Mouse (Mus musculus): Measurements from ENCODE around the gene Phf11c. TPM values are rescaled to one million over a fixed set of nuclear protein-coding genes. Genes with fewer than 3 reads are reported as not detected.

Phf11c gene
- 6.3 TPM for polyA plus RNA-seq (2017; shearing (Covaris generic))

DNA sequence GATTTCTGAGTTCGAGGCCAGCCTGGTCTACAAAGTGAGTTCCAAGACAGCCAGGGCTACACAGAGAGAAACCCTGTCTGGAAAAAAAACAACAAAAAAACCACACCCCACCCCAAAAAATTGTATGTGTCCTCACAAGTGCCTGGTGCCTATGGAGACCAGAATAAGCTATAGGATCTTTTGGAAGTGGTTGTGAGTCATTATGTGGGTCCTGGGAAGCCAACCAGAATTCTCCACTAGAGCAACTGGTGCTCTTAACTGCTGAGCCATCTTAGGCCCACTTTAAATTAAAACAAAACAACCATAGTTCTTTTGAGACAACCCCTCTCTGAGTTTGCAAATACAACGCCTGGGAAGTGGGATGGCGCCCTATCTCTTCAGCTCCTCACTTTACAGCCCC is at the start of gene Phf11c:
TSS of gene Phf11c (minus strand) at position 101 of the 400 bp plus-strand sequence.

DNA sequence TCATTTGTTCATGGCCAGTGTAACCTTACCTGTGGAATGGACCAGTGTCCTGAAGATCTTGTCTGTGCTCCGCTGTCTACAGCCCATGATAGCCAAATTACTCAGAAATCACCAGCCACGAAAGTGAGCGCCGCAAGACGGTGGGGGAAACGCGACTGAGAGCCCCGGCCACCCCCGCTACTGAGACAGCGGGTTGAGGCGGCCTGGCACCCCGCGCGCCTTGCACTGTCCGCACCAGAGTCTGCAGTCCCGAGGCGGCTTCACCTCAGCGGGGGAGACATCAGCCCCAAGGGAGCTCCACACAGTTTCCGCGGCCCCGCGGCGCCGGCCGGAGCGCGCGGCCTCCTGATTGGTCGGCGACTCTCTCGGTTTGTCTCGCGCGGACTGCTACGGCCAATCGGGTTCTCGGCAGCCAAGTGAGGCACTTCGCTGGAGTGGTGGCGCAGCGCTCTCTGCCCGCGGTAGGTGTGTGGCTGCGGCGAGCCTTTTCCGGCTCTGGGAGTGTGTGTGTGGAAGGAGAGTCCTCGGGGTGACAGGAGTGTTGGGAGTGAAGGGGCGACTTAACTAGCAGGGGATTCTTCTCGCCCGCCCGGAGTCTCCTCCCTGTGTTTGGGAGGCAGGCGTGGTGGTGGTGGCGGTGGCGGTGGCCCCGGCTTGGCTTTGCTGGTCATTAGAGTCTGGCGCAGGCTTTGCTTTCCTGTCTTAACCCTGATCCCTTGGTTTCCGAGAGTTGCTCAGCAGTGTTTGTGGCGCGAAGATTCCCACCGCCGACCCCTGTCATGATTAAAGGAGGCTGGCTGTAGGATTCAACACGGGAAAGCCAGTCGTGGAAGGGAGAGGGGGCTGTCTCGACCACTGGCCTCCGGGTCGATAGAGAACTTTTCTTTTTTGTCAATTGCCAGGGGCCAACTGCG is 45.6 kb upstream of the Phf11c start, which contains the start of the genes Setdb2 and Cab39l:
TSS of gene Setdb2 (minus strand) at position 327 of the 914 bp plus-strand sequence.
TSS of gene Cab39l (plus strand) at position 415 of the 914 bp plus-strand sequence.

DNA sequence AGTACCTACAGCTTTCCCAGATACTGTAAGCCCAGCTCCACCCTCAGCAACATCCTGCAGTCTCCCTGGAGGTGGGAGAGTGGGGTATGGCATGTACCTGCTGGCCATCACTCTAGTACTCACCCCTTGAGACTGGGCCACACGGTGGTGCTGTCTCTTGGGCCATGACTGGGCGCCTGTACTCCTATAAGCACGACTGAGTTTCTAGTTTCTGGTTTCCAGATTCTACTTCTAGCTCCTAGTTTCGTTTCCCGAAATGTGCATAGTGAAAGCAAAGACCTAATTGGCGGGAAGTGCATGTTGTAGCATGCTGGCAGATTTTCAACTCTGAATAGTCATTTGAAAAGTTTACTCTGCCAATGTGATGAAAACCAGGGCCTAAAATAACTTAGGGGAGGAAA is 29.9 kb downstream of the Phf11c start, which contains the start of gene Phf11d:
TSS of gene Phf11d (minus strand) at position 227 of the 401 bp plus-strand sequence.

DNA sequence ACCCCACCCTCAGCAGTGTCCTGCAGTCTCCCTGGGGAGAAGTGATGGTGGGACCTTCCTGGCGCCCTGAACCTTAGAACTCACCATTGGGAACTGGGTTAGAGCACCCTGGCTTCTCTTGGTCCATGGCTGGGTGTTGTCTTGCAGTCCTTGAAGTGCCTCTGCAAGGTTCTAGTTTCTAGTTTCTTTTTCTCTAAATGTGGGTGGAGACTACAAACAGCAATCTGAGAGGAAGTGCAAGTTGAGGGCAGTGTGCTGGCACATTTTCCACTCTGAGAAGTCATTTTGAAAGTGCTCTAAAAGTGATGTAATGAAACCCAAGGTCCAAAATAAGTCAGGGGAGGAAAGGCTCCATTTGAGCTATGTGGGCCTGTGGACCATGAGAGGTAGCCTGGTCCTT is 54.0 kb downstream of the Phf11c start, which contains the start of gene Phf11b:
TSS of gene Phf11b (minus strand) at position 163 of the 400 bp plus-strand sequence.

Other genes starting within 250 kb of the Phf11c start
- not detected for gene Gm5142, start 216.6 kb downstream of the Phf11c start, polyA plus RNA-seq (2017; shearing (Covaris generic))
- gene Rcbtb1, start 194.2 kb downstream of the Phf11c start, polyA plus RNA-seq (2017; shearing (Covaris generic)) = 53.3 TPM
- gene Gm6904, start 135.2 kb downstream of the Phf11c start, polyA plus RNA-seq (2017; shearing (Covaris generic)) = 3.1 TPM
- gene Phf11a, start 97.9 kb downstream of the Phf11c start, polyA plus RNA-seq (2017; shearing (Covaris generic)) = 13.5 TPM
- gene Phf11b, start 54.0 kb downstream of the Phf11c start, polyA plus RNA-seq (2017; shearing (Covaris generic)) = 83.3 TPM
- gene Phf11d, start 29.9 kb downstream of the Phf11c start, polyA plus RNA-seq (2017; shearing (Covaris generic)) = 7.1 TPM
- gene Setdb2, start 45.5 kb upstream of the Phf11c start, polyA plus RNA-seq (2017; shearing (Covaris generic)) = 23.3 TPM
- gene Cab39l, start 45.6 kb upstream of the Phf11c start, polyA plus RNA-seq (2017; shearing (Covaris generic)) = 53.2 TPM
- 29.1 TPM for gene Cdadc1, start 202.6 kb upstream of the Phf11c start, polyA plus RNA-seq (2017; shearing (Covaris generic))
- not detected for gene Shisa2, start 229.9 kb upstream of the Phf11c start, polyA plus RNA-seq (2017; shearing (Covaris generic))